Mouse (Mus musculus) gastrocnemius, postnatal 10 days (tissue): Measurements from ENCODE around the gene Gm7942. TPM values are rescaled to one million over a fixed set of nuclear protein-coding genes. Genes with fewer than 3 reads are reported as not detected.
"Not testable (repeated sequence)": the region's sequence is repeated elsewhere in the genome, so short reads cannot be mapped to it uniquely, and the experiment has no call there.

Experiments
- DNase-seq: peaks from one replicate; pipeline ENCODE4 v3.0.0; 2021; ENCODE audit warnings: mixed read lengths
- long read RNA-seq, 2 experiments: library from polyadenylated mRNA; stranded (forward); transcript quantifications; one replicate each; pipeline ENCODE4 v2.0.0; 2021
- total RNA-seq, 2 experiments: library from RNA; stranded (reverse); gene quantifications; 2 replicates each; pipeline ENCODE4 v1.2.3; 2021

The Gm7942 gene
- not detected for total RNA-seq
- long read RNA-seq, experiment 1: 0 reads
- long read RNA-seq, experiment 2: 0 reads

- DNase-seq: not testable (repeated sequence)
Observed at GRCm38 (mm10) chr5:95106638-95107037, at the start of gene Gm7942. Gm7942 (plus strand) TSS chr5:95106938.

Other genes with a start within 250 kb of the Gm7942 start
- not detected for gene Gm3183, start 241.5 kb upstream of the Gm7942 start, total RNA-seq
- not detected for gene Gm6367, start 118.3 kb upstream of the Gm7942 start, total RNA-seq
- gene Gm16513, start 75.7 kb downstream of the Gm7942 start, total RNA-seq: not detected
- not detected for gene Gm10424, start 165.8 kb downstream of the Gm7942 start, total RNA-seq
- not detected for gene Gm3259, start 199.0 kb downstream of the Gm7942 start, total RNA-seq